Mouse (Mus musculus): ENCODE data around the gene Raver1.

- TF ChIP-seq POLR2A (IDR thresholded peaks at IDR 0.05; ENCODE audit: low read depth, low read length) (no peak), CTCF (IDR thresholded peaks at IDR 0.05; ENCODE audit: extremely low read depth, insufficient read length, insufficient replicate concordance, low read depth, low read length) (peak; percentile 60; the same call in 1 of the 2 replicates)
These were observed 45.4 kb upstream of the Raver1 start for GRCm38 (mm10) chr9:21137229-21137628.
